Mouse (Mus musculus) stomach, postnatal 0 days (tissue): Measurements from ENCODE around the gene D5Ertd579e. TPM values are rescaled to one million over a fixed set of nuclear protein-coding genes. Genes with fewer than 3 reads are reported as not detected.

Source experiments
- ATAC-seq: fragments of 200-750 bp; cut with Nextera tagmentation; 2 replicates; pipeline ENCODE4 v1.8.0; 2017; ENCODE audit not compliant: low FRiP score, low TSS enrichment
- DNase-seq: peaks from one replicate; pipeline ENCODE4 v3.0.0-alpha.2; 2016; ENCODE audit warnings: low spot score
- H3K27ac ChIP-seq: fragments of 300-500 bp; sonication (generic); replicated peaks from 2 replicates; pipeline ENCODE4 v1.5.1; 2014; ENCODE audit warnings: mild to moderate bottlenecking, control low read depth
- H3K27me3 ChIP-seq: fragments of 300-500 bp; sonication (generic); 2 replicates; pipeline ENCODE4 v1.6.1; 2014; ENCODE audit warnings: low read length; ENCODE audit not compliant: control insufficient read depth, insufficient read depth
- H3K36me3 ChIP-seq: fragments of 300-500 bp; sonication (generic); 2 replicates; pipeline ENCODE4 v1.6.1; 2014; ENCODE audit warnings: low read length, mixed read lengths; ENCODE audit not compliant: control insufficient read depth, insufficient read depth
- H3K4me1 ChIP-seq: fragments of 300-500 bp; sonication (generic); replicated peaks from 2 replicates; pipeline ENCODE4 v1.6.1; 2014; ENCODE audit warnings: antibody characterized with exemption; ENCODE audit not compliant: control insufficient read depth, insufficient read depth
- H3K4me2 ChIP-seq: fragments of 300-500 bp; sonication (generic); replicated peaks from 2 replicates; pipeline ENCODE4 v1.6.1; 2014; ENCODE audit warnings: low read depth, mild to moderate bottlenecking, control low read depth, moderate library complexity
- H3K4me3 ChIP-seq: fragments of 300-500 bp; sonication (generic); 2 replicates; pipeline ENCODE4 v1.5.1; 2014; ENCODE audit warnings: low read depth, low read length, control low read depth
- H3K9ac ChIP-seq: fragments of 300-500 bp; sonication (generic); 2 replicates; pipeline ENCODE4 v1.6.1; 2014; ENCODE audit warnings: mild to moderate bottlenecking, low read length, control low read depth, mixed read lengths
- H3K9me3 ChIP-seq: fragments of 300-500 bp; sonication (generic); 2 replicates; pipeline ENCODE4 v1.6.1; 2016; ENCODE audit warnings: low read length; ENCODE audit not compliant: control insufficient read depth
- CTCF ChIP-seq: IDR thresholded peaks from 2 replicates; pipeline ENCODE4 v1.5.1; 2016; ENCODE audit warnings: antibody characterized with exemption, low read depth, mild to moderate bottlenecking, moderate library complexity
- EP300 ChIP-seq: optimal IDR thresholded peaks from 2 replicates; pipeline ENCODE3; 2016; ENCODE audit warnings: antibody characterized with exemption
- WGBS: fragments of 180-500 bp; shearing (Covaris S2); extraction: QIAGEN DNeasy Blood & Tissue Kit; methylation state at CpG from one replicate; pipeline ENCODE4 v1.1.7; 2014; 5-methylcytosine and 5-hydroxymethylcytosine counted together
- polyA plus RNA-seq: library from polyadenylated mRNA; unstranded; fragments of >200 nt; fragmentation: Nextera tagmentation; extraction: Ambion mirVana; gene quantifications from 2 replicates; pipeline ENCODE4 v1.2.1, GENCODE M21; 2015

Gene D5Ertd579e
- polyA plus RNA-seq, 1 experiment from 2014 or later = 22.7 TPM

GRCm38 (mm10) chr5:36573354-36573753 is 122.5 kb downstream of the D5Ertd579e start:
- Histone ChIP-seq H3K27me3 (no peaks in the 10 kb centered on the region), H3K4me2 (no peak overlapping the region), H3K27ac (peak overlapping the region; percentile 86; the same call in 1 of the 2 replicates), H3K9ac (no peak overlapping the region), H3K36me3 (no peaks in the 10 kb centered on the region), H3K4me3 (no peak overlapping the region), H3K4me1 (peaks cover 16% of the 10 kb centered on the region), H3K9me3 (no peaks in the 10 kb centered on the region)
- TF ChIP-seq CTCF (no peak), EP300 (no peak)
- no peak for ATAC-seq
- WGBS = 52% methylated on average over 3 of the region's 3 CpGs
- DNase-seq = no peak

GRCm38 (mm10) chr5:36571371-36571770 is 124.5 kb downstream of the D5Ertd579e start:
- DNase-seq (no peak), ATAC-seq (no peak)
- no peak overlapping the region for H3K4me2 ChIP-seq
- H3K4me1 ChIP-seq = peaks cover 16% of the 10 kb centered on the region
- H3K9me3 ChIP-seq = no peaks in the 10 kb centered on the region
- H3K9ac ChIP-seq = no peak overlapping the region
- H3K27me3 ChIP-seq = no peaks in the 10 kb centered on the region
- TF ChIP-seq CTCF = no peak
- TF ChIP-seq EP300 = no peak
- 84% methylated on average over 16 of the region's 16 CpGs for WGBS
- no peak overlapping the region for H3K4me3 ChIP-seq
- no peak overlapping the region for H3K27ac ChIP-seq
- H3K36me3 ChIP-seq = no peaks in the 10 kb centered on the region

GRCm38 (mm10) chr5:36570546-36571245 is 125.1 kb downstream of the D5Ertd579e start:
- Histone ChIP-seq H3K4me3 (no peak overlapping the region), H3K27ac (no peak overlapping the region), H3K27me3 (no peaks in the 10 kb centered on the region), H3K9me3 (no peaks in the 10 kb centered on the region), H3K36me3 (no peaks in the 10 kb centered on the region), H3K4me1 (peaks cover 16% of the 10 kb centered on the region), H3K4me2 (no peak overlapping the region), H3K9ac (no peak overlapping the region)
- 69% methylated on average over 4 of the region's 4 CpGs for WGBS
- ATAC-seq (no peak), DNase-seq (no peak)
- TF ChIP-seq CTCF (no peak), EP300 (no peak)

GRCm38 (mm10) chr5:36570098-36570497 is 125.7 kb downstream of the D5Ertd579e start:
- 90% methylated on average over 7 of the region's 7 CpGs for WGBS

GRCm38 (mm10) chr5:36568118-36568517 is 127.7 kb downstream of the D5Ertd579e start:
- ATAC-seq = no peak

More at GRCm38 (mm10) chr5:36570098-36570497, 125.7 kb downstream of the D5Ertd579e start:
- Histone ChIP-seq H3K9ac (no peak overlapping the region), H3K4me2 (no peak overlapping the region), H3K27me3 (no peaks in the 10 kb centered on the region), H3K9me3 (no peaks in the 10 kb centered on the region), H3K4me1 (peaks cover 12% of the 10 kb centered on the region), H3K36me3 (no peaks in the 10 kb centered on the region), H3K27ac (no peak overlapping the region), H3K4me3 (no peak overlapping the region)
- DNase-seq (no peak), ATAC-seq (no peak)
- TF ChIP-seq CTCF (no peak), EP300 (no peak)

GRCm38 (mm10) chr5:36567627-36568026 is 128.2 kb downstream of the D5Ertd579e start:
- Histone ChIP-seq H3K4me1 (no peaks in the 10 kb centered on the region), H3K9me3 (no peaks in the 10 kb centered on the region), H3K36me3 (no peaks in the 10 kb centered on the region), H3K4me2 (no peak overlapping the region), H3K4me3 (no peak overlapping the region), H3K27ac (no peak overlapping the region), H3K9ac (no peak overlapping the region), H3K27me3 (no peaks in the 10 kb centered on the region)
- DNase-seq = no peak
- TF ChIP-seq EP300 = no peak
- no peak for ATAC-seq
- 59% methylated on average over 2 of the region's 2 CpGs for WGBS

More at GRCm38 (mm10) chr5:36568118-36568517, 127.7 kb downstream of the D5Ertd579e start:
- no peak overlapping the region for H3K4me2 ChIP-seq
- no peak overlapping the region for H3K9ac ChIP-seq
- no peaks in the 10 kb centered on the region for H3K36me3 ChIP-seq
- H3K4me3 ChIP-seq = no peak overlapping the region
- H3K9me3 ChIP-seq = no peaks in the 10 kb centered on the region
- peaks cover under 1% of the 10 kb centered on the region; the same call in 1 of the 2 replicates for H3K4me1 ChIP-seq
- no peak overlapping the region for H3K27ac ChIP-seq
- no peaks in the 10 kb centered on the region for H3K27me3 ChIP-seq
- DNase-seq = no peak
- 70% methylated on average over 4 of the region's 4 CpGs for WGBS
- no peak for TF ChIP-seq CTCF
- TF ChIP-seq EP300 = no peak
